Mouse (Mus musculus): ENCODE data around the gene Colq.
"Not testable (repeated sequence)": the region's sequence is repeated elsewhere in the genome, so short reads cannot be mapped to it uniquely, and the experiment has no call there.

Colq gene

GRCm38 (mm10) chr14:31591243-31591642 is at the start of gene Colq:
Gene Colq, minus strand, starts transcription at chr14:31591343.
- no peak for DNase-seq (ENCODE audit: low spot score)

- DNase-seq (ENCODE audit: low spot score): no peak
Measured at GRCm38 (mm10) chr14:31640346-31640889, 49.3 kb upstream of the Colq start, which contains the start of gene Gm49387. Gene Gm49387, minus strand, starts transcription at chr14:31640878.

- no peak for DNase-seq (ENCODE audit: low spot score)
Measured at GRCm38 (mm10) chr14:31630677-31631076, 39.5 kb upstream of the Colq start.

- no peak for DNase-seq (ENCODE audit: low spot score)
Measured at GRCm38 (mm10) chr14:31622748-31623147, 31.6 kb upstream of the Colq start.

GRCm38 (mm10) chr14:31620591-31621223 is 29.6 kb upstream of the Colq start:
- no peak for DNase-seq (ENCODE audit: low spot score)

GRCm38 (mm10) chr14:31617997-31618396 is 26.9 kb upstream of the Colq start:
- DNase-seq (ENCODE audit: low spot score): no peak

GRCm38 (mm10) chr14:31617204-31617603 is 26.1 kb upstream of the Colq start:
- DNase-seq (ENCODE audit: low spot score): no peak

- no peak for DNase-seq (ENCODE audit: low spot score)
Measured at GRCm38 (mm10) chr14:31613671-31614070, 22.5 kb upstream of the Colq start.

- no peak for DNase-seq (ENCODE audit: low spot score)
Measured at GRCm38 (mm10) chr14:31611986-31612385, 20.8 kb upstream of the Colq start.

GRCm38 (mm10) chr14:31605514-31605913 is 14.4 kb upstream of the Colq start:
- DNase-seq (ENCODE audit: low spot score): no peak

- peak; percentile 30 for DNase-seq (ENCODE audit: low spot score)
Measured at GRCm38 (mm10) chr14:31604916-31605315, 13.8 kb upstream of the Colq start.

GRCm38 (mm10) chr14:31602616-31602979 is 11.5 kb upstream of the Colq start:
- not testable (repeated sequence) for DNase-seq (ENCODE audit: low spot score)

- no peak for DNase-seq (ENCODE audit: low spot score)
Measured at GRCm38 (mm10) chr14:31601908-31602615, 10.9 kb upstream of the Colq start.

GRCm38 (mm10) chr14:31597446-31597845 is 6.3 kb upstream of the Colq start:
- no peak for DNase-seq (ENCODE audit: low spot score)

- no peak for DNase-seq (ENCODE audit: low spot score)
Measured at GRCm38 (mm10) chr14:31596408-31596807, 5.3 kb upstream of the Colq start.

- no peak for DNase-seq (ENCODE audit: low spot score)
Measured at GRCm38 (mm10) chr14:31594693-31595092, 3.5 kb upstream of the Colq start.

- no peak for DNase-seq (ENCODE audit: low spot score)
Measured at GRCm38 (mm10) chr14:31593036-31593435, 1.9 kb upstream of the Colq start.

GRCm38 (mm10) chr14:31586451-31586850 is 4.7 kb downstream of the Colq start:
- DNase-seq (ENCODE audit: low spot score): no peak

GRCm38 (mm10) chr14:31583082-31583481 is 8.1 kb downstream of the Colq start:
- no peak for DNase-seq (ENCODE audit: low spot score)

- no peak for DNase-seq (ENCODE audit: low spot score)
Measured at GRCm38 (mm10) chr14:31577966-31578735, 13.0 kb downstream of the Colq start.

- no peak for DNase-seq (ENCODE audit: low spot score)
Measured at GRCm38 (mm10) chr14:31576846-31577697, 14.1 kb downstream of the Colq start.

GRCm38 (mm10) chr14:31575866-31576265 is 15.3 kb downstream of the Colq start:
- DNase-seq (ENCODE audit: low spot score): no peak

Data from yolk sac, embryonic 10.5 days (tissue).